Mouse (Mus musculus) embryonic facial prominence, embryonic 10.5 days (tissue): ENCODE results near the gene Espn. TPM values are rescaled to one million over a fixed set of nuclear protein-coding genes. Genes with fewer than 3 reads are reported as not detected.

Experiments used
- DNase-seq: peaks from one replicate; pipeline ENCODE4 v3.0.0-alpha.2; 2017; ENCODE audit warnings: low spot score
- H3K27ac ChIP-seq: fragments of 300-500 bp; sonication (generic); replicated peaks from 2 replicates; pipeline ENCODE4 v1.5.1; 2016; ENCODE audit warnings: mild to moderate bottlenecking
- H3K27me3 ChIP-seq: fragments of 300-500 bp; sonication (generic); replicated peaks from 2 replicates; pipeline ENCODE4 v1.6.1; 2016; ENCODE audit warnings: low read depth, mild to moderate bottlenecking; ENCODE audit not compliant: poor library complexity, severe bottlenecking
- H3K36me3 ChIP-seq: fragments of 300-500 bp; sonication (generic); replicated peaks from 2 replicates; pipeline ENCODE4 v1.6.1; 2016; ENCODE audit warnings: mild to moderate bottlenecking, moderate library complexity
- H3K4me1 ChIP-seq: fragments of 300-500 bp; sonication (generic); 2 replicates; pipeline ENCODE4 v1.6.1; 2016
- H3K4me3 ChIP-seq: fragments of 300-500 bp; sonication (generic); 2 replicates; pipeline ENCODE4 v1.5.1; 2016; ENCODE audit warnings: mild to moderate bottlenecking, moderate library complexity
- H3K9me3 ChIP-seq: fragments of 300-500 bp; sonication (generic); 2 replicates; pipeline ENCODE4 v1.6.1; 2016; ENCODE audit warnings: mild to moderate bottlenecking
- WGBS: fragments of 180-500 bp; shearing (Covaris S2); methylation state at CpG from one replicate; pipeline ENCODE4 v1.1.7; 2016; 5-methylcytosine and 5-hydroxymethylcytosine counted together
- polyA plus RNA-seq: library from polyadenylated mRNA; unstranded; fragments of >200 nt; fragmentation: Nextera tagmentation; extraction: Ambion mirVana; gene quantifications from 2 replicates; pipeline ENCODE4 v1.2.1, GENCODE M21; 2016

The Espn gene
- polyA plus RNA-seq = 7.5 and 10.3 TPM in 2 replicates

- H3K9me3 ChIP-seq = no peaks in the 10 kb centered on the region
- H3K4me3 ChIP-seq = peak within 1 kb of the TSS; percentile 56
- no peaks in the 10 kb centered on the region for H3K36me3 ChIP-seq
- H3K27ac ChIP-seq = peak within 1 kb of the TSS; percentile 45; the same call in 1 of the 2 replicates
- H3K27me3 ChIP-seq = peaks cover 95% of the 10 kb centered on the region
- peaks cover 20% of the 10 kb centered on the region for H3K4me1 ChIP-seq
- DNase-seq = peak; percentile 88
- WGBS = under 1% methylated on average over 57 of the region's 57 CpGs
Observed at GRCm38 (mm10) chr4:152151966-152152544, at the start of gene Espn. Espn (minus strand) TSS chr4:152152371.

- 79% methylated on average over 6 of the region's 6 CpGs for WGBS
- Histone ChIP-seq H3K27ac (no peak overlapping the region), H3K27me3 (no peaks in the 10 kb centered on the region), H3K9me3 (no peaks in the 10 kb centered on the region), H3K36me3 (no peaks in the 10 kb centered on the region), H3K4me3 (no peak overlapping the region), H3K4me1 (peaks cover 29% of the 10 kb centered on the region)
- no peak for DNase-seq
Observed at GRCm38 (mm10) chr4:152201492-152201891, 49.3 kb upstream of the Espn start.

- Histone ChIP-seq H3K4me1 (peaks cover 20% of the 10 kb centered on the region), H3K36me3 (no peaks in the 10 kb centered on the region), H3K27me3 (no peaks in the 10 kb centered on the region), H3K27ac (no peak overlapping the region), H3K9me3 (no peaks in the 10 kb centered on the region), H3K4me3 (no peak overlapping the region)
- DNase-seq = no peak
- WGBS = 82% methylated on average over 1 of the region's 1 CpGs
Observed at GRCm38 (mm10) chr4:152199617-152200016, 47.4 kb upstream of the Espn start.

GRCm38 (mm10) chr4:152197545-152197944 is 45.4 kb upstream of the Espn start:
- no peaks in the 10 kb centered on the region for H3K27me3 ChIP-seq
- WGBS = 75% methylated on average over 5 of the region's 5 CpGs
- no peak for DNase-seq

GRCm38 (mm10) chr4:152196276-152196675 is 44.1 kb upstream of the Espn start:
- no peaks in the 10 kb centered on the region for H3K36me3 ChIP-seq
- H3K27ac ChIP-seq = no peak overlapping the region
- no peak overlapping the region for H3K4me3 ChIP-seq
- WGBS = 93% methylated on average over 9 of the region's 9 CpGs
- H3K27me3 ChIP-seq = no peaks in the 10 kb centered on the region
- peaks cover 13% of the 10 kb centered on the region for H3K4me1 ChIP-seq
- no peaks in the 10 kb centered on the region for H3K9me3 ChIP-seq
- no peak for DNase-seq

More at GRCm38 (mm10) chr4:152197545-152197944, 45.4 kb upstream of the Espn start:
- Histone ChIP-seq H3K27ac (no peak overlapping the region), H3K4me1 (peaks cover 21% of the 10 kb centered on the region), H3K9me3 (no peaks in the 10 kb centered on the region), H3K36me3 (no peaks in the 10 kb centered on the region), H3K4me3 (no peak overlapping the region)

- Histone ChIP-seq H3K9me3 (no peaks in the 10 kb centered on the region), H3K27ac (no peak overlapping the region), H3K36me3 (no peaks in the 10 kb centered on the region), H3K27me3 (no peaks in the 10 kb centered on the region), H3K4me3 (no peak overlapping the region), H3K4me1 (peaks cover 25% of the 10 kb centered on the region)
- WGBS = 81% methylated on average over 3 of the region's 3 CpGs
- DNase-seq = no peak
Observed at GRCm38 (mm10) chr4:152194476-152195175, 42.5 kb upstream of the Espn start.

- WGBS = 39% methylated on average over 4 of the region's 4 CpGs
Observed at GRCm38 (mm10) chr4:152192569-152192968, 40.4 kb upstream of the Espn start.

GRCm38 (mm10) chr4:152190701-152191100 is 38.5 kb upstream of the Espn start:
- Histone ChIP-seq H3K36me3 (no peaks in the 10 kb centered on the region), H3K27me3 (peaks cover 9% of the 10 kb centered on the region; the same call in 1 of the 2 replicates), H3K27ac (peak overlapping the region; percentile 24; the same call in 1 of the 2 replicates), H3K9me3 (no peaks in the 10 kb centered on the region), H3K4me3 (no peak overlapping the region), H3K4me1 (peaks cover 41% of the 10 kb centered on the region)
- DNase-seq = no peak
- 72% methylated on average over 5 of the region's 5 CpGs for WGBS

More at GRCm38 (mm10) chr4:152192569-152192968, 40.4 kb upstream of the Espn start:
- no peaks in the 10 kb centered on the region for H3K27me3 ChIP-seq
- H3K27ac ChIP-seq = 0 out of 2 replicates have a peak overlapping the region, but pooled peaks have one; percentile 7
- H3K36me3 ChIP-seq = no peaks in the 10 kb centered on the region
- H3K4me1 ChIP-seq = peaks cover 25% of the 10 kb centered on the region
- DNase-seq = no peak
- no peaks in the 10 kb centered on the region for H3K9me3 ChIP-seq
- H3K4me3 ChIP-seq = no peak overlapping the region

GRCm38 (mm10) chr4:152190096-152190653 is 38.0 kb upstream of the Espn start:
- Histone ChIP-seq H3K4me1 (peaks cover 46% of the 10 kb centered on the region), H3K9me3 (no peaks in the 10 kb centered on the region), H3K27me3 (peaks cover 9% of the 10 kb centered on the region; the same call in 1 of the 2 replicates), H3K27ac (no peak overlapping the region), H3K36me3 (no peaks in the 10 kb centered on the region), H3K4me3 (no peak overlapping the region)
- DNase-seq = no peak
- WGBS = 77% methylated on average over 11 of the region's 11 CpGs

- no peaks in the 10 kb centered on the region for H3K9me3 ChIP-seq
- H3K36me3 ChIP-seq = no peaks in the 10 kb centered on the region
- H3K27ac ChIP-seq = no peak overlapping the region
- DNase-seq = no peak
- H3K4me1 ChIP-seq = peaks cover 51% of the 10 kb centered on the region
- H3K4me3 ChIP-seq = no peak overlapping the region
- H3K27me3 ChIP-seq = peaks cover 9% of the 10 kb centered on the region; the same call in 1 of the 2 replicates
- 86% methylated on average over 4 of the region's 4 CpGs for WGBS
Observed at GRCm38 (mm10) chr4:152189691-152190090, 37.5 kb upstream of the Espn start.

- WGBS = 88% methylated on average over 6 of the region's 6 CpGs
- H3K27me3 ChIP-seq = peaks cover 9% of the 10 kb centered on the region; the same call in 1 of the 2 replicates
- H3K4me1 ChIP-seq = peaks cover 51% of the 10 kb centered on the region
- DNase-seq = no peak
- no peaks in the 10 kb centered on the region for H3K9me3 ChIP-seq
- no peak overlapping the region for H3K27ac ChIP-seq
- no peaks in the 10 kb centered on the region for H3K36me3 ChIP-seq
- no peak overlapping the region for H3K4me3 ChIP-seq
Observed at GRCm38 (mm10) chr4:152189071-152189470, 36.9 kb upstream of the Espn start.

GRCm38 (mm10) chr4:152188651-152189050 is 36.5 kb upstream of the Espn start:
- H3K4me1 ChIP-seq = peaks cover 51% of the 10 kb centered on the region
- no peak for DNase-seq
- peaks cover 9% of the 10 kb centered on the region; the same call in 1 of the 2 replicates for H3K27me3 ChIP-seq
- no peak overlapping the region for H3K27ac ChIP-seq
- 93% methylated on average over 2 of the region's 2 CpGs for WGBS
- no peak overlapping the region for H3K4me3 ChIP-seq
- no peaks in the 10 kb centered on the region for H3K9me3 ChIP-seq
- H3K36me3 ChIP-seq = no peaks in the 10 kb centered on the region
